Mouse (Mus musculus) cerebellum, postnatal 36 days (tissue): ENCODE results near the gene Tlk1.
"Not testable (repeated sequence)": the region's sequence is repeated elsewhere in the genome, so short reads cannot be mapped to it uniquely, and the experiment has no call there.

ENCODE experiments used
- DNase-seq, 2 experiments: peaks; one replicate each; pipeline ENCODE4 v3.0.0; 2021 to 2022; ENCODE audit warnings: mixed read lengths in 2 of 2

Gene Tlk1

DNA sequence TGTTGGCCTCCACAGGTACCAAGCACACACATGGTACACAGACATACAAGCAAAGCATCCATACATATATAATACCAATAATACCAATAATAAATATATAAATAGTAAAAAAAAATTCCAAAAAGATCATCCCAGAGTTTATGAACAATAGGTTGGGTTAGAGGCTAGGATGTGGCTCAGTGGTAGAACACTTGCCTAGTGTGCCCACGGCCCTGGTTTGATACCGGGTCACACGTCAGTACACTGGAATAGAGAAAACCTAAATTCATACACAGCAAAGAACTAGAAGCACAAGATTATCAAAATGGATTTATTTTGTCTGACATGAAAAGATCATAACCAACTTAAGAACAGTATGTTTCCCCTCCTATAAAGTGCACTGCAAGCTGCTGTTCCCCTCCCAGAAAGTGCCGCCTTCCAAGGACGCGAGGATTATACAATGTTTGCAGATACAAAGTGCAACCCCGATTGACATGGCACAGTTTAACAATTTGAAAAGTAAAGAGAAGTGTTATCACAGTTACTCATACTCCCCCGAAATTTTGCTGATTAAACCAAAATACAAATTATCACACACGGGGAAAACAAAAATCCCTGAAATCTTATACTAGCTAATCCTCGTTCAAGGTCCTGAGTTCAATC is 6.3 kb upstream of the Tlk1 start:
- DNase-seq, result no peak

DNA sequence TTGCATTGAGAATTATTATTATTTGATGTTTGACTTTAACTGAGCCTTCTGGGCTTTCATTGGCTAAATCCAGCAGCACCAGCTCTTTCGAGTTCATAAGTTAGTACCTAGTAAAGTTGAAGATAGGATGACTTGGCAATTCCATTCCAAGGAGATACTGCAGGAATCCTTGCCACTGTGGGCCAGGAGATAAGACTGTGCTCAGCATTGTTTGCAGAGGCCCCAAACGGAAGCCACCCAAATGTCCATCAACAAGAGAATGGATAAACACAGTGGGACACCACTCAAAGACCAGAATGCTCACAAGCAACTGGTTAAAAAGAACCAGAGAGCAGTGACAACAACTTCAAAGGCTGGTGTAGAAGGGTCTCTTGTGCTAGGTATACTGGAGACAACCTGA is 5.2 kb upstream of the Tlk1 start:
- no peak for DNase-seq

DNA sequence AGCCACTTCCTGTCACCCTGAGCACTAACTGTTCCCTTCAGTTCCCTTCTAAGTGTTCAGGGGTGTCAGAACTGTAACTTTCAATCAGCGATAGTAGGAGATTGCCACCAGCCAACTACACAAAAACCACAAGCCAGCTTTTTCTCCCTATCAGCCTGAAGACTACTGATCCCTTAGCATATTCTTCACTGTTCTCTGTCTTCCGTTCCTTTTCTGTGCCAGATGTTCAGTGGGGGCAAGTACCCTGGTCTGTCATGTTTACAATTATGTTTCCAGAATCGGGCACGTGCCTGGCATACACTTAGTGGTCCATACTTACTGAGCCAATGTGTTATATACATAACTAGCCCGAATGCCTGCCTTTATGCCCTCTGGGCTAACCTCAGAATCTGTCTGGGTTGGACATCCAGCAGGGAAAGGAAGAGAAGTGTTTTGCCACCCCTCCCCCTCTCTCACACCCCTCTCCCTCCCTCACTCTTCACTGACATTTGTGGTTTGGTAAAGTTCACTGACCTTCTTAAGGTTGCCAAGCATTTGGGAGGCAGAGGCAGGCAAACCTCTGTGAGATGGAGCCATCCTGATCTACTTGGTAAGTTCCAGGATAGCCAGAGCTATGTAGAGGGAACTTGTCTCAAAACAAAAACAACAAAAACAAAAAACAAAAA is 4.5 kb upstream of the Tlk1 start:
- DNase-seq, result no peak

DNA sequence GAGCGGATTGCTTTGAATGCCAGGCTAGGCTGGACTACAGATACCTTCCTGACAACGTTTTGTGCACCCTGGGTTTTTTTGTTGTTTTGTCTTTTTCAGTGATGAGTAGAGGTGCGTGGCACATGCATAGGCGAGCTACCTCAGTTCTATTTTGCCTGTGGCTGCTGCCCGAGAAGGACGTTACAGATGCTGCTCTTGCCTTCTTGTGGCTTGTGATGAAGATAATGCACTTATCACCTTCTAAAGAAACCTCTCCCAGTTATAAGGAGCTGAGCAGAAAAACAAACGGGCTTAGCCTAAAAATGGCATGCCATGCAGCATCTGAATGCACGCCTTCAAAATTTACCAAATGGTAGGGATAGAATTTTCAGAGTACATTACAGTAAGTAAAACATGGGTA is 2.3 kb upstream of the Tlk1 start:
- DNase-seq, result no peak

DNA sequence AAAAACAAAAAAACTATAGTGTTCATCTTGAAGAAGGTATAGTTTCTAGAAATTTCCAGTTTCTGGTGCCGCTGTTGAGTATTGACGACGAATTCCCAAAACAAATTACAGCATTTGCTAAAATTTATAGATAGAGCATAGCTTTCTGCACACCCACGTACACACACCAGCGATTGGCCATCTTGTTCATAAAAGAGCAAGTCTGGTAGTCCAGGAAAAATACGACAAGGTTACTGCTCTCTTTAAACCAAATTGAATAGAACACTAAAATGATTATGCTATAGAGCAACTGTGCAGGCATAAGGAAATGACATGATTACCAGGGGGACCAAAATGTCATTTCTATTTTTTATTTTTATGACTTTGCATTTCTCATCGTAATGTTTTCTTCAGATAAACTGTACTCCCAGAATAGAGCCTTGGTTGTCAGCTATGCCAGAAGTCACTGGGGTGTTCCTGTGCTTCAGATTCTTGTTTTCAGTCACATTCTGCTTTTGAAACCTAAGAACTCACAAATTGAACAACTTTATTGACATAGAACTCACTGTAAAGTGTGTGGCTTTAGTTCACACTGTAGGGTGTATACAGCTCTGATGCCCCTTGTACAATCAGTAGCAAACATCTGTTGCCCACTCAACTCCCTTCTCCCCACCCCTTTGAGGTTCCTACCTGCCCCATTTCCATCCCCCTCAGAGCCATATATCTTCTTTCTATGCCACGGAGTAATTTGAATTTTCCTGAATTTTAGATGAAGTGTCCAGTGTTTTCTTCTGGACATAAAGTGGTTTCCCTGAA is 1.1 kb upstream of the Tlk1 start:
- DNase-seq, result no peak

DNA sequence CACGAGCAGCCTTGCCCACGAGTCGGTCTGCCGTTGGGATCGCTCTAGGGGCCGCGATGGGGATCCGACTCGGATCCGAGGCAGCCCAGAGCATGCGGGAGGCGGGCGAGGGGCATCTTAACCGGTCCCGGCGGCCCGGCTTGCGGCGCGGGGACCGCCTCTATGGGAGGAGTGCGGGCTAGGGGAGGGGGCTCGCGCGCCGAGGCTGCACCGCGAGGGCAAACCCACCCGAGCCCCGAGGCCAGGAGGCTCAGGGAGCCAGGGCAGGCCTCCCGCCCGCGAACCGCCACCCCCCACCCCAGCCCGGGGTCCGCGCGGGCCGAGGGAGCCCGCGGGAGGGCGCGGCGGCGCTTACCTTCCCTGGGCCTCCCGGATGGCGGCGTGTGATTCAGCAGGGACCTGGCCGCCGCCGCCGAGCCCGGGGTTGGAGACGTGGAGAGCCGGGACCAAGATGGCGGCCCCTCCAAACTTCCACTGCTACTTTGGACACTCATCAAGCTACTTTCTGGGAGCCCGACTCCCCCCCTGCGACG is 624 bp downstream of the Tlk1 start:
- no peak for DNase-seq

DNA sequence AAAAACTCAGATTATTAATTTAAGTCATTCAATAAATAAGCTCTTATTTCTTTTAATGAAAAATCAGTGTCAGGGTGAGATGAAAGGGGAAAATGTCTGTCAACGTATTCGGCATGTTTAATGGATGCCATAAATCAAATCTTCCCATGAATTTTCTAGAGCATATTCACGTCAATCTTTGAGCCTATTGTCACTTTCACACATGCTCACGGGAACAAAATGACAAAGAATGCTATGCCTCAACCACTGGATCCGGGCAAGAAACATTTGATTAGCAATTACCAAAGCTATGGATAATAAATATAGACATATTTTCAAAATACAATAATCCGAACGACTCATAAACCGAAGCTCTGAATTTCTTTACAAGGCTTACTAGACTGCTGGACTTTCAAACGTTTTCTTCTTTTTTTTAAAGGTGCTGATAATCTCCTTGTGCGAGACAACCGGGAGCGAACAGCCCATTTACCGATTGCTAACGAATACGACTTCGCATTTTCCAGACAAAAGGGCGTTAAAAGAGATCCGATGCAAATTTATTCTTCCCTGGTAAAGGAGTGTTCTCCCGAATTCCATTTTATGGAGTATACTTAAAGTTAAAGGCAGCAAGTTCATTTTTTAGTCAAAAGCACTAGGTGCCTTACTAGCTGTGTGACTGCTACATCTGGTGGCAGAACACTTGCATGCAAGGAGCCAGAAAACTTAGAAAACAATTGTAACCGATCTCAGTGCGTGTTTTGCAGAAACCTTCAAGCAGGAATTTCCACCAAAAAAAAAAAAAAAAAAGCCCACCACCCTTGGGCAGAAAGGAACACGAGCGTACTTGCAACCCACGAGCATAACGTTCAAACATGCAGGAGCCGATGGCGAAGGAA is 1.4 kb downstream of the Tlk1 start:
- peak in 1 of 2 experiments; percentile 17 for DNase-seq

DNA sequence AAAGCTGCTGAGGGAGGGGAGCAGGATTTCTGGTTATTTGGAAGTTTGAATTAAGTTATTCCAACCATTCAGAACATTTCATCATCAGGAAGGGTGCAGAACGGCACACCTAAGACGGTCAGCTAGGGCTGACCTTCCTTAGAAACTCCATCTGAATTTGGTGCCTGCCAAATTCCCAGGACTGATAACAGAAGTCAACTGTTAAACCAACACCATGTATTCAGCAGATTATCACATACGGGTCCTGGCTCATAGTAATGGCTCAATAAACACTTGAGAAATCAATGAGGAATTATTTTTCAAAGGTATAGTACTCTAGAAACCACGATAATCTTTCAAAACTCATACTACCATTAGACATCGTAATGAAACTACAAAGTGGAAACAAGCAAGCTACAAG is 2.1 kb downstream of the Tlk1 start:
- no peak for DNase-seq

DNA sequence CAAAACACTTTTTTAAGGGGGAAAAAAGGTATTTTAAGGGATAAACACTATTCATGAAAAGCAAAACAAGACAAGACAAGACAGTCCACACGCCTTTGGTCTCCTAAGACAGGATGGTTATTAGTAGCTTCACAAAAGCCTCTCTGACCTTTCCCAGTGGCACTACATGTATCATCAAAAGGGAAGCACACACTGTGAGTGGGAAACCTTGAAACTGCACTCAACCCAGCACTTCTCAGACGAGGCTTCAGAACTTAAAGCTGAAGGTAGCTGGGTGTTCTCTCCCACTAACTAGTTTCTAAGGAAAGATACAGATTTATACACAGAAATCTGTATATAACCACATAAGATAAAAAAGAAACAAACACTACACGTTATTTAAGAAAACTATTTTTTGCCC is 8.6 kb downstream of the Tlk1 start:
- DNase-seq, result no peak

DNA sequence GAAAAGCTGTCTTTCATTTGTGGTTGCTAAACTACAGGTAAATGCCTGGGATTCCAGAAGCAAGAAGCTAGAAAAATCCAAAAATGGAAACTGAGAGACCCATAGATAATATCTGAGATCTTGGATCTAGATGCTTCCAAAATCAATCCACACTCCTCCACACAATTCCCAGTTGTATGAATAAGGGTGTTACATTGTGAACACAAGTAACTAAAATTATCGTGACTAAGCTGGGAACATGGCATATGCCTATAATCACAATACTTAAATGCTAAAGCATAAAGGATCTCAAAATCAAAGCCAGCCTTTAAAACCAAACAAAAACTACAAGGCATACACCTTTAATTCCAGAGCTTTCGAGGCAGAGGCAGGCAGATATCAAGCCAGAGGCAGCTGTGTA is 9.5 kb downstream of the Tlk1 start:
- DNase-seq, result no peak

DNA sequence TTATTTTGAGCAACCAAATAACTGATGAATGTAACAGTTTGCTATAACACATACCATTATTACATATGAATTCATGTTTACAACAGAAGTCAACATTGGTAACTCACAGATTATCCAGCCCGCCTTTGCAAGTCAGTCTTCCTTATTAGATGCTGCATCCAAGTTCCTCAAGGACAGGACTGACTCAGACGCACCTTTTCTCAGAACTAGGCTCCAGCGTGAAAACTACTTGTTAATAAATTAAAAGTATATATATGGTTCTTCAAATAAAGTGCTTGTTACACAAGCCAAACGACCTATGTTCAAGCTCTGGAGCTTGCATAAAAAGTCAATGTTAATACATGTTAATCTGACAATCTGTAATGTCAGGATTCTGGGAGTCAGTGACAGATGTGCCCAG is 11.9 kb downstream of the Tlk1 start:
- DNase-seq, result no peak

DNA sequence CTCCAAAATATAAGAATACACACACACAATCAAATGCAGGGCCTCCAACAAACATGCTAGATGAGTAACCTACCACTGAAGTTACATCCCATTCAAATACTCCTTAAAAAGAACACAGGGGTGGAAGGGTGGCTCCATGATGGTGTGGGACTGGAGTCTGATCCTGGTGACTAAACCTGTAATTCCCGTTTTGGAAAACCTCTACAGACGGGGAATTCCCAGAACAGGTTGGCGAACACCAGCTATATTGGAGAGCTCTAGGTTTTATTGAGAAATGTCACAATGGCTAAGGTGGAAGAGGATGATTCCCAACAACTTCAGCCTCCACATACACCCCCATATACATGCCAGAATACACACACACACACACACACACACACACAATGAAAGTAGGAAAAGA is 14.1 kb downstream of the Tlk1 start:
- DNase-seq, result no peak

DNA sequence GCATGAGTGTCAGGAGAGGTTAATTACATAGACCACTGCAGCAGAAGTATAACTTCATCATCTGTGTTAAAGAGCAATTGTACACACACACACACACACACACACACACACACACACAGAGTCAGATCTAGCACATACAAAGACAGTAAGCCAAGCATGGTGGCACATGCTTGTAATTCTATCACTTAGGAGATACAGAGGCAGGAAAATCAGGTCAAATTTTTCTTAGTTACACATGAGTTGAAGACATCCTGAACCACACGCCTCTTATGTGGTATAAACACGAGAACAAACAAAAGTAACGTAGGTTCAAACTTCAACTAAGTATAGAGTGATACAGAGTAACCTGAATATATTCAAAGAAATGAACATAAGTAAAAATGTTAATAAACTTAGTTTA is 15.6 kb downstream of the Tlk1 start:
- DNase-seq, result no peak

DNA sequence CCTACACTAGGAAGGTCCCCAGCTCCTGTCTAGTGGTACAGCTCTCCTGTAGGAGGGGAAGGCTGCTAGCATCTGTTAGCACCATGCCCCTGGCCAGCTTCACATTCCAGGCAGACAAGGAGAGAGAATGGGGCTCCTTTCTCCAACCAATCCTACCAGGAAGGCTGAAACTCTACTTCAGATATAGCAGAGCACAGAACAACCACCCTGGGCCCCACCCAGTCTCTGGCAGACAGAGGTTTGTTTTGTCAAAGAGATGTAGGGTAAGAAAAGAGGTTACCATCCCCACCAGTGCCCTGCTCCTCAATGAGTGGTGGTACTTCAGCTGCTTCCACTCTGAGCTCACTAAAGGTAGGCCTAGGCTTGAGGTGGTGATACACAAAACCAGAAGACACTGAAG is 16.8 kb downstream of the Tlk1 start:
- DNase-seq, result no peak

DNA sequence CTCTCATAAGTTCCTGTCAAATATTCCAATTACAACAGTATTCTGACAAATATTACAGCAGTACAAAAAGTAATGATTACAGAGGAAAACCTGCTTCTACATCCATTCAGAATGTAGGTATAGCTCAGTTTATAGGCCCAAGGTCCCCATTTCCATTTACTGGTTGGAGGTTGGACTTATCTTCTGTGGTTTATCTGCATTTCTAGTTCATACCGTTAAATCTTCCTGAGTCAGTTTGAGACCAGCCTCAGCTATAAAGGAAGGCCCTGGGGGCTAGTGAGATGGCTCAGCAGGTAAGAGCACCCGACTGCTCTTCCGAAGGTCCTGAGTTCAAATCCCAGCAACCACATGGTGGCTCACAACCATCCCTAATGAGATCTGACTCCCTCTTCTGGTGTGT is 17.9 kb downstream of the Tlk1 start:
- not testable (repeated sequence) for DNase-seq

DNA sequence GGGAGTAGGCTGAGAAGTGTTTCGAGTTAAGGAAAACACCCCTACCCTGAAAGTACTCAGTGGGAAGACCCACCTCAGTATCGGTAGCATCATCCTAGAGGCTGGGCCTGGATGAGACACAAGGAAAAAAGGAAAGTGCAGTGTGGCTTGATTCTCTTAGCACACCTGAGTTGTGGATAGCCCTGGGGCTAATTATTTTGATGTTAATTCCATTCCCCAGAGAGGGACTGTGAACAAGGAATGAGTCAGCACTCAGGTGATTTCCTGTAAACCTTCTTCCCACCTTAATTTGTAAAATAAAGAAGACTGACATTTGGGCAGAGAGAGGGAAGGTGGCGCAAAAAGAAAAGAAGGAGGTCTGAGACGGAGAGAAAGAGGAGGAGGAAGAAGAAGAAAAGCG is 19.5 kb downstream of the Tlk1 start:
- no peak for DNase-seq

DNA sequence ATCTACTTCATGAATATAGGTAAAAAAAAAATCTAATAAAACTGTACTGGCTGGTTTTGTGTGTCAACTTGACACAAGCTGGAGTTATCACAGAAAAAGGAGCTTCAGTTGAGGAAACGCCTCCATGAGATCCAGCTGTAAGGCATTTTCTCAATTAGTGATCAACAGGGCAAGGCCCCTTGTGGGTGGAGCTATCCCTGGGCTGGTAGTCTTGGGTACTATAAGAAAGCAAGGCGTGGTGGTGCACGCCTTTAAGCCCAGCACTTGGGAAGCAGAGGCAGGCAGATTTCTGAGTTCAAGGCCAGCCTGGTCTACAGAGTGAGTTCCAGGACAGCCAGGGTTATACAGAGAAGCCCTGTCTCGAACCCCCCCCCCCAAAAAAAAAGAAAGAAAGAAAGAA is 21.8 kb downstream of the Tlk1 start:
- DNase-seq, result not testable (repeated sequence)

DNA sequence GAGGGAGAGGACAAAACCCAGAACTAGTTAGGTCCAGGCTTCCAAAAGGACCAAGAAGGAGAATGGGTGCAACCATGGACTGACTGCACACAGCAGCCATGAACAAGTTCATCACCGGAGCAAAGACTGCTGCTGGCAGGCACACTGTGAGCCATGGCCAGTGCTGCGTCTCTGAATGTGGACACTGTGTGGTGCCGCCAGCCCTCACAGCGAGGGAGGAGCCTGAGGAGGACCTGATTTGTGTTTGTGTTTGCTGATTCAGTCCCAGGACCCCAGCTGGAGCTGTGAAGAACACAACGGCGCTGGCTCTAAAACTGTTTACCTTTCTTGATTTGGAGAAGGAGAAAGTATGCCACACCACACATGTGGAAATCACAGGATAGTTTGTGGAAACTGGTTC is 22.9 kb downstream of the Tlk1 start:
- DNase-seq, result peak in 1 of 2 experiments; percentile 20

DNA sequence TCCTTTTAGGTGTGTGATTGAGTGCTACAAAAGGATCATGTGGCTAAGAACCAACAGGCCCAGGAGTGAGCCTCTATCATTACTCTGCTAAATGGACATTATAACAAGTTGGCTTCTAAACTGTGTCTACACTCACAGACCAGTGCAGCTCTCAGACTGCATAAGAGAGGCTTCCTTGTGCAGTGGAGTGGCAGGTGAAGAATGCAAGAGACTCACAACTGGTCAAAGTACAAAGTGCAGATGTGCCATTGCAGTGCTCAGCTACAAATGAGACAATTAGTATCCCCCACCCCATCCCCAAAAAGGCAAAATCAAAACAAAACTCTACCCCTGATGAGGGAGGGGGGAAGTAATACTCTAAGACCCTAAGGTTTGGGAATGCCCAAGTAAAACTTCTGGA is 24.0 kb downstream of the Tlk1 start:
- DNase-seq, result no peak

DNA sequence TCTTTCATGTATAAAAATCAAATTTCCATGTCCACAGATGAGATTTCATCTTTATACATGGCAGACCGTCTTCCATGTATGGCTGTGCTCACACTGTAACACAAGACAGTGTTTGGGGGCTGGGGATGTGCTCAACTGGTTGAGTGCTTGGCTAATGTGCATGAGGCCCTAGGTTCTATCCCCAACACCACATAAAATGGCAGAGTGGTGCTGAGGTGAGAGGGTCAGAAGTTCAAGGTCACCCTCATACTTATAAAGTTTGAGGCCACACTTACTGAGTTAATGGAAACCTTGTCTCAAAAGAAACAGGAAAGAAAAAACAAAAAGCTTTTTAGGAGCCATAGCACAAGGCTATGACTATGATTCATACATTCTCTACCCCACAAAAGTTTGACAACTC is 25.1 kb downstream of the Tlk1 start:
- no peak for DNase-seq

DNA sequence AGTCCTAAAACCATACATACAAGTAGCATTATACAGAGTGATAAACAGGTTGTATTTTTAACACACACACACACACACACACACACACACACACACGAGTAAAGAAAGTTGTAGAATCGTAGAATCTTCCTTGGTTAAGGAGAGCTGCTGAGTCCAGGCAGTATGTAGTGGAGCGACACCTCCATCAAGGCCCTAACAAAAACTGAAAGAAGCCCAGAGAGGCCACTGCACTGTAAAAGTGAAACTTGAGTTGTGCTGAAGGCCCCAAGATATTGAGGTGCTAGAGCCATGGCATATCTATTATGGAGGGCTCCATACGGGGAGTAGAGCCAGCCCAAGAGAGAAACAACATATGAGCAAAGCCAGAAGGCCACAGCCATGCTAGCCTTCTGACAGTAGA is 32.3 kb downstream of the Tlk1 start:
- no peak for DNase-seq

DNA sequence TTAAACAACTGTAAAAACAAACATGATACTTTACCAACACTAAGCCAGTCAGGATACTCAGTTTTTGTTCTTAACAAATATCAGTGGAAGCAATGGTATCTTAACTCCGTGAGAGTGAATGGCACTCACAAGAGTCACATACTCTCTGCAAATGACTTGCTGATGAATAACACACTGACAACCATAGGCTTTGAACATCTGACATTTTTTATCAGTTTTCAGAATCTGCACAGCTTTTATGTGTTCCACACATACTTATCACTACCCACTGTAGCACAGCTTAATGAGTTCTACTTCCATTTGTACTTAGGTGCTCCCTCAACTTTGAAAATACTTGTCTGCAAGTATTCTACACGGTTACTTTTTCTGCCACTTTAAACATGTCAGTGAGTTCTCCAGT is 35.3 kb downstream of the Tlk1 start:
- no peak for DNase-seq

DNA sequence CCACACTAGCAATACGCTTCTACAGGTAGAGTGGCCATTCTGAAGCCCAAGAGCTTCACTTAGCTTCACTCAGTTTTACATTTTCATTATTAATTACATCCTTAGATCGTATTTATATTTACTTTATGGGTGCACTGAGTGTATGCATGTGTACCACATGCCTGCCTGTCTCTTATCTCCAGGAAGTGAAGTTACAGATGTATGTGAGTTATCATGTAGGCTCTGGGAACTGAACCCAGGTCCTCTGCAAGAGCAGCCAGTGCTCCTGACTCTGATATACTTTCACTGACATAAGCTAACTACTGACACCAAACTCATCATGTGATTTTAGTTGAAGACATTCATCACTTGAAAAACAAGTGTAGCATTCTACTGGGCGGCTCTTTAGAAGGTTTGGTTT is 36.2 kb downstream of the Tlk1 start:
- DNase-seq, result no peak
